Mouse (Mus musculus): ENCODE measurements at regions not wholly inside any gene's neighbourhood (a gene's known extent, or its start where the extent isn't known, plus 50 kb on each side); places are given as distances from the start of the nearest gene placed in this dataset.

DNA sequence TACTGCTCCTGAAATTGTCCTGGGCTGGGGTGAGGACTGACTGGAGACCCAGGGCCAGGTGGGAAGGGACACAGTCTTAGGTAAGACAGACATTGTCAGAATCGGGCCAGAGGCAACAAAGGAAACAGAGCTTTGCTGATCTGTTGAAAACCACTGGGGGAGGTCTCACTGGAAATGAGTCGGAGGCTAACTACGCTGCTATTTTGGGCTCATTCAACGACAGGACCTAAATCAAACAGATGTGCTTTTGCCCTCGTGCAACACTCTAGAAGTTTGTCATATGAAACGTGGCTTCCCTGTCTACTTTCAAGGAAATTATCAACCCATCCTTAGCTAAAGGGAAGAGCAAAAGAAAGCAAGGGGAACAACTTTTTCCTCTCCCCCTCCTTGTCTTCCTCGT, 265.3 kb downstream of the Plpp3 start:
- DNase-seq (ENCODE audit: low spot score in 2 of 2): no peak
- Histone ChIP-seq H3K27ac (no peak overlapping the region), H3K4me3 (no peak overlapping the region)
- TF ChIP-seq CTCF (conservative IDR thresholded peaks at IDR 0.05): no peak

DNA sequence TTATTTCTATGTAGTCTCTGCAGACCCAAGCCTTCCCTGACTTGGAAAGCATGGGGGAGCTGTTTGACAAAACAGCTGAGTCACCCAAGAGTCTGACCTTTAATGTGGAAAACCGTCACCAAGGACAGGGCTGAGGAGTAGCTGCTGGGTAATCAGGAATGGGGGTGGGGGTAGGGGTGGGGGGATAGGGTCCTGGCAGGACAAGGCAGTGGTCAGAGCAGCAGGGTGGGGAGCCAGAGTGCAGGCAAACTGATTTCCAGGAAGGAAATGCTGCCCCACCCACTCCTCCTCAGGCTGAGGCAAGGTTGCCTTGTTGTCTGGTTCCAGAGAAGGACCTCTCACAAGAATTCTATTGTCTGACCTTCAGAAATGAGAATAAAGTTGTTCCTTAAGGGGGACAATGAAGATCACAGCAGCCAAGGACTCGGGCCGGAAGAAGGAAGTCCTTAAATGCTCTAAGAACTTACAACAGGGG, 266.6 kb downstream of the Plpp3 start:
- DNase-seq (ENCODE audit: low spot score in 2 of 2): no peak
- TF ChIP-seq CTCF (conservative IDR thresholded peaks at IDR 0.05): no peak
- Histone ChIP-seq H3K27ac (no peak overlapping the region), H3K4me3 (no peak overlapping the region)

DNA sequence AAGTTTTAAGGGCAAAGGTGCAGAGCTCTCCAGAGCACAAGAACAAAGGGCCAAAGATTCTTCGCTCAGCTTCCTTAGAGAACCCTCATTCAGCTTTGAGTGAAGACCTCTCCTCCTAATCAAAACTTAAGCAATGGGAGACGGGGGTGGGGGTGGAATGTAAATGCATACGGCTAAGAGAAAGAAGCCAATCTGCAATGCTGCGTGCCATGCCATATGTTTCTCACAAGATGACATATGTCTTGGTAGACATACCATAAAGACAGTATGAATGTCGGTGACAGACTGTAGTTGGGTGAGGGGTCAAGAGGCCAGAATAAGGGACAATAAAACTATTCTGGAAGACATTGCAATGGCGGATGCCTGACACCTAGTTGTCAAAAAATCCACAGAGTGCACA, 267.9 kb downstream of the Plpp3 start:
- no peak overlapping the region for H3K27ac ChIP-seq
- H3K4me3 ChIP-seq: no peak overlapping the region
- TF ChIP-seq CTCF (conservative IDR thresholded peaks at IDR 0.05): no peak
- no peak for DNase-seq (ENCODE audit: low spot score in 2 of 2)

DNA sequence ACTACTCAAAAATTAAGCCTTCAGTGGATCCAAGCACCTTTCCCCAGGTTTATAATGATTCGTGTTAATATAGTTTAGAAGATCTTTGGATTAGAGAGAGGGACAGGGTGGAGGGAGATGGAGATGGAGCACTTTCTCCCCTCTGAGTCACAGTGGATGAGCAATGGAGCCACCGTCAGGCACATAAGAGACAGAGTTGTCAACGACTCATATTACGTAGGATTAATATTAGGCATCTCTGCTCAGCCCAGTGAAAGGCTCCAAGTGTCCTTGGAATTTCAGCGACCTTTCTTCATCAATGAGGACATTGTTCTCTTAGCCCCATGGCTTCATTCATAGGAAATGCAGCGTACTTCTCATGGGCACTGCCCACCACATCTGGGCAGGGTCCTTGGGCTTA, 270.4 kb downstream of the Plpp3 start:
- no peak for TF ChIP-seq CTCF (conservative IDR thresholded peaks at IDR 0.05)
- DNase-seq (ENCODE audit: low spot score in 2 of 2): no peak
- no peak overlapping the region for H3K27ac ChIP-seq
- no peak overlapping the region for H3K4me3 ChIP-seq

DNA sequence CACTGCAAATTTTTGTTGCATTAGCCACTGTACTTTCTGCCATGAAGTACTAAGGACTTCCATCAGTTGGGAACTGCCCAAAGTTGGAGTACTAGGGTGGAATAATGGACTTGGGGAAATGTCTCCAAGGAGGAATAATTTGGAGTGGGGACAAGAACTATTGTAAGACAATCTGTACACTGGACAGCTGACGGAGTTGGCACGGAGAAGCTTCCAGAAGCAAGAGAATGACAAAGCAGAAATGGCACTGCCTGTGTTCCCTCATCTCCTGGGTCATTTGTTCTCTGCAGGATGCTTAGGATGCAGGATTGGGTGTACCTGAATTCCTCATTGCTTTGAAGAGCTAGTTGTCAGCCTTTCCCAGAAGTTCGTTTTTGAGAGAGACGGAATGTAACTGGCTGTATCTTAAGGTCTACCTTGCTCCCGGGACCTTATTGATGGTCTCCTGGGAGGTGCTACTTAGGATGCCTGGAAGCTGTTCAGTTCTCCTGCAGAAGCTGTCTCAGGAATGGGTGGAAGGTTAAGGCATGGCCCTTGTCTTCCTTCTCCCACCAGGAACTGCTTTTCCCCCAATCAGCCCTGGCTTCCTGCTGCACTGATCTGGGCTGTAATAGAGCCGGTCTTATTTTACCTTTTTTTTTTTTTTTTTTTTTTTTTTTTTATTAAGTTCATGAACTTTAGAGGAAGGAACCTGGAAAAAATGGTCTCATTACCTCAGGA, 272.4 kb downstream of the Plpp3 start:
- no peak for DNase-seq (ENCODE audit: low spot score in 2 of 2)
- no peak for TF ChIP-seq CTCF (conservative IDR thresholded peaks at IDR 0.05)
- Histone ChIP-seq H3K27ac (no peak overlapping the region), H3K4me3 (no peak overlapping the region)

DNA sequence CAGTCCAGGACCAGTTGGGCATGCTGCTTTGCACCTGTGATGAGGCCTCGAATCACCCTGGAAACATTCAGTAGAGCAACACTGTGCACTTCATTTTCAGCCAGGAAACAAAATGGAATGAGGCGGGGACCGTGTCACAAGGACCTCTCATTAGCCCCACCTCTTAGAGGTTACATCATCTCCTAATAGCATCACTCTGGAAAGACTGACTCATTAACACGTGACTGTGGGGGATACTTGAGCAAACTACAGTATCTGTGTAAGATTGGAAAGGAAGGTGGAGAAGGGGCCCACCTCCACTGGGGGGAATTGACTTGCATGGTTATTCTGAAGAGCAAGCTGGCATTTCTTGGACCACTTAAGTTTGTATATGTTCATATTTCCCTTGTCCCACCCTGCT, 275.3 kb downstream of the Plpp3 start:
- DNase-seq (ENCODE audit: low spot score in 2 of 2): no peak
- no peak for TF ChIP-seq CTCF (conservative IDR thresholded peaks at IDR 0.05)
- Histone ChIP-seq H3K27ac (no peak overlapping the region), H3K4me3 (no peak overlapping the region)

DNA sequence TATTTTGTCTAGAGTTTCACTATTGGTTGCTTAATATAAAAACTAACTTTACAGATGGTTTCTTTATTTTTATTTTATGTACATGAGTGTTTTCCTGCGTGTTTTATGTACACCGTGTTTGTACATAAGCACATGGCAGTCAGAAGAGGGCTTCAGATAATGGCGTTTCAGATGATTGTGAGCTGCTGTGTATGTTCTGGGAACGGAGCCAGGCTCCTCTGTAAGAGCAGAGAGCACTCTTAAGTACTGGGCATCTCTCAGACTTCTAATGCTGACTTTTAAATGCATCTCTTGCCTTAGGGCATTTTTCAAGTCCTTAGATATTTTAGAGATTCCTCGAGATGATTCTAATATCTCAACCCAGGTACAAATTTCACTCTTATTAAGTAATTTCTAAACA, 280.0 kb downstream of the Plpp3 start:
- TF ChIP-seq CTCF (conservative IDR thresholded peaks at IDR 0.05): no peak
- Histone ChIP-seq H3K4me3 (no peak overlapping the region), H3K27ac (no peak overlapping the region)
- DNase-seq (ENCODE audit: low spot score in 2 of 2): no peak

DNA sequence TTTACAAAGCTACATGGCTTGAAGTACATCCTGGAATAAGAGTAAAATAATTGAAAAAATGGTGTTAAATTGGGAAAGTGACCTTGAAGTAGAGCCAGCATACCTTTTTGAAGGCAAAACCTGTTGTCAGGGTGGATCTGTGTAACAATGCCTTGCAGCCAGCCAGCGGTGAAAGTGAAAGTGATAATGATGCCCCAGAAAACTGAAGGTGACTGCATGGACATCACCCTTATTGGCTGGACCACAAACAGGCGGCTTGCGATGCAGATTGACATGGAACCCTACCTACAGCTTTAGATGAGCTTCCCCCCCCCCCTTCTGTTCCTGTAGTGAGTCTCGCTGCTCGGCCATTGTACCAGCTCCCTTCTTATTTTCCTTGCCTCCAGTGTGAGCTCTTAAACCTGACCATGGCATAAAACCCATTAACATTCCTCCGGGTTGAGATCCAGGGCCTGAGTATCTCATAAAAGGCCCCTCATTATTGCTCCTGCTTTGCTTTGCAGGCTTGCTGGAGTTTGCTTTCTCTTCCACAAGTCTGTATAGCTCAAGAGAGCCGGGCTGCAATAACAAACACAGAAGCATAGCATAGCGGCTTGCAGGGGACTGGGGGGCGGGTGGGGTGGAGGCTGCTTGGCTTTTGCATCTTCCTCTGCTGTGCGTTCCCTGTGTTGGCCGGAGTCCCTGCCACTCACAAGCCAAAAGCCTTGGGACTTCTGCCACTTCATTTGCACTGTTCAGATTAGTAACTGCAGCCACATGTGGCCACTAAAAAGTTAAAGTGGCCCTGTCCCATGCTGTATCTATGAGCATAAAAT, 292.1 kb downstream of the Plpp3 start:
- no peak overlapping the region for H3K4me3 ChIP-seq
- H3K27ac ChIP-seq: no peak overlapping the region
- TF ChIP-seq CTCF (conservative IDR thresholded peaks at IDR 0.05): peak; percentile 32; the same call in 1 of the 2 replicates
- no peak for DNase-seq (ENCODE audit: low spot score in 2 of 2)

DNA sequence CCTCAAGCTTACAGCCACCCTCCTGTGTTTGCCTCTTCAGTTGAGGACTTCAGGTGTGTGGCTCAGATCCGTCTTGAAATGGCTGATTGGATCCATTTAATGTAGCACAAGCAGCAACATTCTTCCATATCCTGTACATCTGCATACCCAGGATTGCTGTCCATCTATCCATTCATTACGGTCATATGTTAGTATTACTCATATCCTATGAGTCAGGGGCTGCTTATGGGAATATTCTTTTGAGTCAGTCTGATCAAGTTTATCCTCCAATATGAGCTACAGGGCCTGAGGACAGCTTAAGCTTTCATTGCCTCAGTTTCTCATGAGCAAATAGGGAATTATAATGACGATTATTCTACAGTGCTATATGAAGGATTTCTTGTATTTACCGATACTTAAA, 293.7 kb downstream of the Plpp3 start:
- TF ChIP-seq CTCF (conservative IDR thresholded peaks at IDR 0.05): no peak
- no peak overlapping the region for H3K4me3 ChIP-seq
- H3K27ac ChIP-seq: no peak overlapping the region
- DNase-seq (ENCODE audit: low spot score in 2 of 2): no peak

DNA sequence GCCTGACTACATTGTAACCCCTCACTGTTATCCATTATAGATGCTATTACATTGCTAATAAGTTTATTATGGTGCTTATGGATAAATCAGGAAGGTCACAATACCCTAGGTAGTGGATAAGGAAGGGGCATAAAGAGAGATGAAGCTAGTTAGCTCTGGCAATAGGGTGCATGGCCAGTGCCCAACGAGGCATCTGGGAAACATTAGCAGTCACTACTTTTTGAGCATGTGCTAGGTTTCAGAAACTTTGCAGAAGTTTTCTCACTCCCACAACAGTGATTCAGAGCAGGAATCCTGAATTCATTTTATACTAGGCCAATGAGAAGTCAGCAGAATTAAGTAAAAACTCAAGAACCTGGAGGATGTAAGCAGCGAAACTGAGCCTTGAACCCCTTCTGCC, 294.7 kb downstream of the Plpp3 start:
- Histone ChIP-seq H3K27ac (no peak overlapping the region), H3K4me3 (no peak overlapping the region)
- TF ChIP-seq CTCF (conservative IDR thresholded peaks at IDR 0.05): no peak
- DNase-seq (ENCODE audit: low spot score in 2 of 2): no peak

DNA sequence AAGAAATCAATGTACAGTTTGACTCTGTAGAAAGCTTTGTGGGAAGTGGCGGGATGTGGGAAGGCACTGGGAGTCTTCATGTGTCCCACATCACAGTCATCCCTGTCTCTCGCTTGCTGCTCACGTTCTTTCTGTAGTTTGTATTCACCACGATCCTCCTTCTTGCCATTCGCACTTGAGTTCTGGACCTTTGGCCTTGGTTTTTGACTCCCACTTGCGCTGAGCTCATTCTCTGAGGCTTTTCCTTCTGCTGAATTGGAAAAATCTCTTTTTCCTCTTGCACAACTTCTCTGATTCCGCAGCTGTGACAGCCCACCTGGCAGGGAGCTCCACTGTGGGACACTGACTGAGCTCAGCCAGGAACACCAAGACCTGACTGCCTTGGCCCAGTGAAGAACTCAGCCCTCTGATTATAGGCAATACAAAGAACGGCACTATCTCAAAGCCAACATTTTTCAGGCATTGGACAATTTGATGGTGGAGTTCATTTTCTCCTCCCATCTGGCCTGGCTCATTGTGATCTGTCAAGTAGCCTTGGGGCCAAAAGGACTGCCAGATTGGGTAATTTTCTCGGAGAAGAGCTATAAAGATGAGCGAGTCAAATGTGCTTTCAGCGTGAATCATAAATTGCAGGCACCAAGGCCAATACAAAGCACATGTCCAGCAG, 299.9 kb downstream of the Plpp3 start:
- Histone ChIP-seq H3K27ac (no peak overlapping the region), H3K4me3 (no peak overlapping the region)
- no peak for TF ChIP-seq CTCF (conservative IDR thresholded peaks at IDR 0.05)
- no peak for DNase-seq (ENCODE audit: low spot score in 2 of 2)

DNA sequence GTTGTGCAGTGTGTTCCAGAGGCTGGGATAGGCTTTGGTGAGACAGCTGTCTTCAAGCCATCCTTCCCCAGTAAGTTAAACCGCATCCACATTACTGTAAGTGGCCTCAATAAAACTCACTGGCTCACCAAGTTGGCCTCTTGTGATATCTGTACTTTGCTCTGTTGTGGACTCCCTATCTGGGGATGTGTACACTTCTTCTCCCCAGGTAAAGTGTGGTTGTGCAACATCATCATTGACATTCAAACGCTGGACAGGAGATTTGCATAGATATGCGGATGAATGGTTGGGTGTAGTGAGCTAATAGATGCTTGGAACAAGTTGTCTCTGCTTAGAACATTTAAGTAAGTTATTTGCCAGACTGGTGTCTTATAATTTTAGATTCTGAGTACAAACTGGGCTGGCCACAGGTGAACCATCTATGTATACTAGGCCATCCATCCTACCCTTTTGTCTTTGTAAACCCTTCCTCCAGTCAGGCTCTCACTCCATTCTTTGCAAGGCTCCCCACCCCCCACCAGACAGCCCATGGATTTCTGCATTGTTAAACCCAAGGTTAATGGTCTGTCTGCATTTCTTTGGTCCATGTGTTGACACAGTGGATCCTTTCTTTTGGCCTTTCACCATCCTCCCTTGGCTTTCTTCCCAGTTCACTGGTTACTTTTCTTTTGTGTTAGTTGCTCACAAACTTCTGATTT, 303.0 kb downstream of the Plpp3 start:
- TF ChIP-seq CTCF (conservative IDR thresholded peaks at IDR 0.05): no peak
- Histone ChIP-seq H3K27ac (no peak overlapping the region), H3K4me3 (no peak overlapping the region)
- DNase-seq (ENCODE audit: low spot score in 2 of 2): no peak

DNA sequence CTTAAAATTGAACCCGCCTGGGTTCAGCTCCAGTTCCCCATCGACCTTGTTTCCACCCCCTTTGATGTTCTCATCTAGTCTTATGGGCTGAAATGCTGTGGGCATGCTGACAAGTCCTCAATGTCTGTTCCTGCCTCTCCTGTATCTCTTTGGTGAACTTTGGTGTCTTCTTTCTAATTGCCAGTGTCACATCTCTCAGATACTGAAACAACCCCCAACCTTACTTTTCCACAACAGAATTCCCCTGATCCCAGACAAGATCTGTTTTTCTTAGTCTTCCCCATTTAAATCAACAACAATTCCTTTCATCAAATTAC, 303.5 kb downstream of the Plpp3 start:
- TF ChIP-seq CTCF (conservative IDR thresholded peaks at IDR 0.05): no peak
- Histone ChIP-seq H3K4me3 (no peak overlapping the region), H3K27ac (no peak overlapping the region)
- DNase-seq (ENCODE audit: low spot score in 2 of 2): no peak

Data from layer of hippocampus, adult 2 months (tissue).